Mouse (Mus musculus) liver, adult 2 months (tissue): ENCODE data around the gene R3hdml. TPM values are rescaled to one million over a fixed set of nuclear protein-coding genes. Genes with fewer than 3 reads are reported as not detected.

ENCODE experiments used
- DNase-seq: peaks from one replicate; pipeline ENCODE4 v3.0.0-alpha.2; 2011; ENCODE audit warnings: low read depth, low spot score; ENCODE audit errors: extremely low read depth
- H3K27ac ChIP-seq: fragments of 200-500 bp; replicated peaks from 2 replicates; pipeline ENCODE4 v1.5.1; 2012; ENCODE audit warnings: low read depth, mild to moderate bottlenecking, control low read depth, inconsistent platforms, low read length; ENCODE audit not compliant: insufficient read depth
- H3K27me3 ChIP-seq: fragments of 200-500 bp; 2 replicates; pipeline ENCODE4 v1.6.1; 2012; ENCODE audit warnings: mild to moderate bottlenecking, moderate library complexity, low read length, inconsistent platforms; ENCODE audit not compliant: control insufficient read depth, insufficient read depth
- H3K36me3 ChIP-seq: fragments of 200-500 bp; 2 replicates; pipeline ENCODE4 v1.6.1; 2012; ENCODE audit warnings: low read length, inconsistent platforms; ENCODE audit not compliant: control insufficient read depth, insufficient read depth
- H3K4me1 ChIP-seq: fragments of 200-500 bp; 2 replicates; pipeline ENCODE4 v1.6.1; 2011; ENCODE audit warnings: low read length; ENCODE audit not compliant: control insufficient read depth, insufficient read depth
- H3K4me3 ChIP-seq: fragments of 200-500 bp; 2 replicates; pipeline ENCODE4 v1.5.1; 2011; ENCODE audit warnings: low read depth, mild to moderate bottlenecking, control low read depth, low read length, moderate library complexity; ENCODE audit not compliant: insufficient read depth
- H3K79me2 ChIP-seq: fragments of 200-500 bp; 2 replicates; pipeline ENCODE4 v1.6.1; 2012; ENCODE audit warnings: inconsistent platforms, mild to moderate bottlenecking, low read length, moderate library complexity; ENCODE audit not compliant: control insufficient read depth, insufficient read depth
- H3K9ac ChIP-seq: fragments of 200-500 bp; 2 replicates; pipeline ENCODE4 v1.6.1; 2012; ENCODE audit warnings: low read depth, mild to moderate bottlenecking, control low read depth, inconsistent platforms, low read length
- CTCF ChIP-seq: fragments of 200-500 bp; IDR thresholded peaks from 2 replicates; pipeline ENCODE4 v1.5.1; 2011; ENCODE audit warnings: low read depth, low read length, control low read depth
- POLR2A ChIP-seq: fragments of 200-500 bp; IDR thresholded peaks from 2 replicates; pipeline ENCODE4 v1.6.1; 2011; ENCODE audit warnings: low read length, control low read depth; ENCODE audit not compliant: insufficient read depth; ENCODE audit errors: extremely low read depth
- WGBS: fragments of 180-500 bp; shearing (Covaris S2); methylation state at CpG from one replicate; pipeline ENCODE4 v1.1.7; 2018; 5-methylcytosine and 5-hydroxymethylcytosine counted together
- polyA plus RNA-seq: library from polyadenylated mRNA; depleted of rRNA; stranded (reverse); fragments of >200 nt; gene quantifications from 2 replicates; pipeline ENCODE4 v1.2.3, GENCODE M21; 2012; rRNA removed
- total RNA-seq: library from RNA; depleted of rRNA; stranded (reverse); fragments of >200 nt; gene quantifications from 2 replicates; pipeline ENCODE4 v1.2.3, GENCODE M21; 2014; rRNA removed

Gene R3hdml
- total and polyA plus RNA-seq, 2 experiments = not detected

- H3K4me1 ChIP-seq = peaks cover 19% of the 10 kb centered on the region
- H3K27ac ChIP-seq = peak overlapping the region; percentile 98
- DNase-seq = peak; percentile 93
- WGBS = 24% methylated on average over 10 of the region's 10 CpGs
- TF ChIP-seq POLR2A (peak; percentile 96), CTCF (no peak)
- H3K9ac ChIP-seq = peak overlapping the region; percentile 88
- no peaks in the 10 kb centered on the region for H3K27me3 ChIP-seq
- H3K4me3 ChIP-seq = peak overlapping the region; percentile 60
- no peaks in the 10 kb centered on the region for H3K36me3 ChIP-seq
- peaks cover 8% of the 10 kb centered on the region; the same call in 1 of the 2 replicates for H3K79me2 ChIP-seq
Observed at GRCm38 (mm10) chr2:163541568-163542182, 49.6 kb downstream of the R3hdml start.

- TF ChIP-seq POLR2A (no peak), CTCF (no peak)
- Histone ChIP-seq H3K27ac (no peak overlapping the region; the same call in 1 of the 2 replicates), H3K27me3 (no peaks in the 10 kb centered on the region), H3K79me2 (peaks cover 10% of the 10 kb centered on the region; the same call in 1 of the 2 replicates), H3K36me3 (no peaks in the 10 kb centered on the region), H3K4me1 (peaks cover 12% of the 10 kb centered on the region), H3K9ac (no peak overlapping the region), H3K4me3 (no peak overlapping the region)
- no peak for DNase-seq
- WGBS = 95% methylated on average over 10 of the region's 10 CpGs
Observed at GRCm38 (mm10) chr2:163542674-163543073, 50.6 kb downstream of the R3hdml start.

GRCm38 (mm10) chr2:163546623-163547318 lies 54.7 kb downstream of the R3hdml start:
- peak; percentile 94 for DNase-seq
- Histone ChIP-seq H3K27ac (peak overlapping the region; percentile 97), H3K36me3 (peaks cover 6% of the 10 kb centered on the region), H3K4me3 (peak overlapping the region; percentile 90), H3K9ac (peak overlapping the region; percentile 94), H3K4me1 (peaks cover 10% of the 10 kb centered on the region; the same call in 1 of the 2 replicates), H3K79me2 (peaks cover 28% of the 10 kb centered on the region; the same call in 1 of the 2 replicates), H3K27me3 (no peaks in the 10 kb centered on the region)
- TF ChIP-seq CTCF (no peak), POLR2A (peak; percentile 85)
- WGBS = 23% methylated on average over 13 of the region's 14 CpGs

GRCm38 (mm10) chr2:163548822-163549221 lies 56.7 kb downstream of the R3hdml start:
- Histone ChIP-seq H3K4me1 (peaks cover 27% of the 10 kb centered on the region), H3K36me3 (peaks cover 24% of the 10 kb centered on the region), H3K27ac (peak overlapping the region; percentile 97), H3K27me3 (no peaks in the 10 kb centered on the region), H3K4me3 (peak overlapping the region; percentile 90), H3K9ac (peak overlapping the region; percentile 94), H3K79me2 (peaks cover 28% of the 10 kb centered on the region; the same call in 1 of the 2 replicates)
- WGBS = 25% methylated on average over 6 of the region's 6 CpGs
- TF ChIP-seq POLR2A = no peak
- TF ChIP-seq CTCF = no peak
- DNase-seq = peak; percentile 80

GRCm38 (mm10) chr2:163549786-163550185 lies 57.7 kb downstream of the R3hdml start:
- no peak for TF ChIP-seq CTCF
- no peak for TF ChIP-seq POLR2A
- peaks cover 33% of the 10 kb centered on the region for H3K36me3 ChIP-seq
- H3K27me3 ChIP-seq = no peaks in the 10 kb centered on the region
- 8% methylated on average over 6 of the region's 6 CpGs for WGBS
- no peak for DNase-seq
- H3K9ac ChIP-seq = peak overlapping the region; percentile 94
- H3K4me1 ChIP-seq = peaks cover 35% of the 10 kb centered on the region
- H3K27ac ChIP-seq = peak overlapping the region; percentile 97
- peak overlapping the region; percentile 90 for H3K4me3 ChIP-seq
- H3K79me2 ChIP-seq = peaks cover 28% of the 10 kb centered on the region; the same call in 1 of the 2 replicates

Other genes with a start within 250 kb of the R3hdml start
- 0.07 and 0.09 TPM in 2 replicates for gene Jph2, start 94.3 kb upstream of the R3hdml start, total RNA-seq
- gene Jph2, start 94.3 kb upstream of the R3hdml start, polyA plus RNA-seq = 0.07 and 0.10 TPM in 2 replicates
- 21.9 and 22.6 TPM in 2 replicates for gene Oser1, start 67.6 kb upstream of the R3hdml start, total RNA-seq
- gene Oser1, start 67.6 kb upstream of the R3hdml start, polyA plus RNA-seq = 8.0 and 8.3 TPM in 2 replicates
- gene Gdap1l1, start 53.8 kb upstream of the R3hdml start, total RNA-seq = 0.07 TPM in 1 of 2 replicates, not detected in the other
- gene Gdap1l1, start 53.8 kb upstream of the R3hdml start, polyA plus RNA-seq = not detected in 2 replicates
- 19.5 and 20.1 TPM in 2 replicates for gene Fitm2, start 19.7 kb upstream of the R3hdml start, total RNA-seq
- 19.8 and 20.9 TPM in 2 replicates for gene Fitm2, start 19.7 kb upstream of the R3hdml start, polyA plus RNA-seq
- gene Hnf4a, start 14.5 kb downstream of the R3hdml start, total RNA-seq = 164 and 213 TPM in 2 replicates
- 260 and 313 TPM in 2 replicates for gene Hnf4a, start 14.5 kb downstream of the R3hdml start, polyA plus RNA-seq
- 9.3 and 9.7 TPM in 2 replicates for gene Ttpal, start 110.0 kb downstream of the R3hdml start, total RNA-seq
- 8.1 and 12.4 TPM in 2 replicates for gene Ttpal, start 110.0 kb downstream of the R3hdml start, polyA plus RNA-seq
- 123 TPM in 2 replicates for gene Serinc3, start 152.8 kb downstream of the R3hdml start, total RNA-seq
- 122 and 124 TPM in 2 replicates for gene Serinc3, start 152.8 kb downstream of the R3hdml start, polyA plus RNA-seq
- gene Pkig, start 166.1 kb downstream of the R3hdml start, total RNA-seq = 13.2 and 17.2 TPM in 2 replicates
- gene Pkig, start 166.1 kb downstream of the R3hdml start, polyA plus RNA-seq = 35.0 and 35.2 TPM in 2 replicates